Mouse (Mus musculus) CH12.LX (cell line): ENCODE measurements around the gene Kri1.

Experiments
- CHD2 ChIP-seq: IDR thresholded peaks from 2 replicates; pipeline ENCODE4 v1.6.1; 2011; ENCODE audit warnings: low read length, improper control_type of control experiment
- CTCF ChIP-seq, 2 experiments: IDR thresholded peaks in 1 of 2; conservative IDR thresholded peaks in 1 of 2; 2 replicates each; pipeline ENCODE4 v1.5.1; 2011 to 2012; ENCODE audit warnings: low read depth in 2 of 2, low read length in 2 of 2, improper control_type of control experiment in 1 of 2, inconsistent platforms in 1 of 2, mild to moderate bottlenecking in 1 of 2, moderate library complexity in 1 of 2
- ELF1 ChIP-seq: IDR thresholded peaks from 2 replicates; pipeline ENCODE4 v1.6.1; 2014; ENCODE audit warnings: low read depth, mild to moderate bottlenecking, inconsistent platforms, low read length, improper control_type of control experiment
- EP300 ChIP-seq: IDR thresholded peaks from 2 replicates; pipeline ENCODE4 v1.6.1; 2011; ENCODE audit warnings: low read length, improper control_type of control experiment
- MAX ChIP-seq: IDR thresholded peaks from 2 replicates; pipeline ENCODE4 v1.6.1; 2011; ENCODE audit warnings: low read length, improper control_type of control experiment
- MEF2A ChIP-seq: IDR thresholded peaks from 2 replicates; pipeline ENCODE4 v1.6.1; 2014; ENCODE audit warnings: low read depth, mild to moderate bottlenecking, inconsistent platforms, low read length, improper control_type of control experiment, borderline replicate concordance
- MYC ChIP-seq: IDR thresholded peaks from 2 replicates; pipeline ENCODE4 v1.6.1; 2011; ENCODE audit warnings: low read depth, mild to moderate bottlenecking, improper control_type of control experiment, low read length
- PAX5 ChIP-seq: IDR thresholded peaks from 2 replicates; pipeline ENCODE4 v1.6.1; 2012; ENCODE audit warnings: low read length, inconsistent platforms, mixed read lengths
- POLR2A ChIP-seq: IDR thresholded peaks from 2 replicates; pipeline ENCODE4 v1.6.1; 2011; ENCODE audit warnings: low read depth, mild to moderate bottlenecking, improper control_type of control experiment, low read length
- SMC3 ChIP-seq: IDR thresholded peaks from 2 replicates; pipeline ENCODE4 v1.6.1; 2011; ENCODE audit warnings: low read depth, low read length, improper control_type of control experiment
- UBTF ChIP-seq: IDR thresholded peaks from 2 replicates; pipeline ENCODE4 v1.6.1; 2012; ENCODE audit warnings: low read depth, mild to moderate bottlenecking, inconsistent platforms, low read length, improper control_type of control experiment, moderate library complexity
- USF1 ChIP-seq: IDR thresholded peaks from 2 replicates; pipeline ENCODE4 v1.6.1; 2014; ENCODE audit warnings: low read depth, mild to moderate bottlenecking, inconsistent platforms, low read length, improper control_type of control experiment
- ZC3H11A ChIP-seq: IDR thresholded peaks from 2 replicates; pipeline ENCODE4 v1.6.1; 2012; ENCODE audit warnings: low read depth, mild to moderate bottlenecking, inconsistent platforms, low read length, improper control_type of control experiment
- ZNF384 ChIP-seq: IDR thresholded peaks from 2 replicates; pipeline ENCODE4 v1.6.1; 2012; ENCODE audit warnings: low read depth, low read length, improper control_type of control experiment, inconsistent platforms

GRCm38 (mm10) chr9:21273094-21273493 is 14.7 kb downstream of the Kri1 start:
- TF ChIP-seq MEF2A (no peak), MAX (no peak), UBTF (no peak), POLR2A (no peak), PAX5 (no peak), CTCF (conservative IDR thresholded peaks at IDR 0.05 in 1 of 2, IDR thresholded peaks at IDR 0.05 in 1 of 2; ENCODE audit: low read depth in 2 of 2, low read length in 2 of 2) (no peak), ZNF384 (no peak), CHD2 (no peak), MYC (no peak), SMC3 (no peak), EP300 (no peak), ELF1 (no peak), ZC3H11A (no peak), USF1 (no peak)
